Mouse (Mus musculus) adipocyte (in vitro differentiated cells): ENCODE results near the gene Atg7.
"Not testable (repeated sequence)": the region's sequence is repeated elsewhere in the genome, so short reads cannot be mapped to it uniquely, and the experiment has no call there.

Experiments used
- DNase-seq: peaks from one replicate; pipeline ENCODE4 v3.0.0-alpha.2; 2016; ENCODE audit warnings: low spot score

Gene Atg7

GRCm38 (mm10) chr6:114642601-114643528 lies at the start of gene Atg7:
Gene Atg7 (plus strand): TSS chr6:114643097.
- peak; percentile 97 for DNase-seq

DNA sequence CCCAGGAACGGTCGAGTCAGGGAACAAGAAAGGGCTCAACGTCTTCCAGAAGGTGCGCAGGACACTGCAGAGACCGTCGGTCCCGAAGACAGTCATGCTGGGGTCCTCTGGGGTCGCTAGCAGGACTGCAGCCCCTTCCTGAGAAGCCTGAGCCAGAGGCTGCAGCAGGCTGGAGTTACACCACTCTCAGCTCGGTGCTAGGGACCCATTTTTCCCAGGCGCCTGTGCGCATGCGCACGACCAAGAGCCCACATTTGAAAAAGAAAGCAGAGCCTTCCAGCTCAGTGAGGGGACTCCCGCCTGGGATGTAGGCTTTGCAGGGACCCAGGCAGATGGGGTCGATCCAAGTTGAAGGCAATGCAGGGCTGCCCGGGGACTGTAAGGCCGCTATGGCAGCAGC lies 28.8 kb upstream of the Atg7 start:
- DNase-seq, result not testable (repeated sequence)

- DNase-seq, result not testable (repeated sequence)
These were observed 9.0 kb upstream of the Atg7 start for GRCm38 (mm10) chr6:114633886-114634285.

DNA sequence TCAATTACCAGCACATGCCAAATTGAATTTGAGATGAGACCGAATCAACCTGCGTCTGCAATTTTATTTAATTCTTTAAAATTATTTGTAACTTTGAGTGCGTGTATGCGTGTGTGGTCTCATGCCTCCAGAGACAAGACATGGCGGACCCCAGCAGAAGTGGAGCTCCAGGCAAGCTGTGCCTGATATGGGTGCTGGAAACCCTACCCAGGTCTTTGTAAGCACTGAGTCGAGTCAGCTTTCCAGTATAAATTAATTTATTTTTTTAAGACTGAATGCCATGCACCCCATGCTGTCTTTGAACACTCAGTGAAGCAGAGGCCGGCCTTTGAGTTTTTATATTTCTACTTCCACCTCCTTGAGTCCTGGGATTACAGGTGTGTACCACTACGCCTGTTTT lies 819 bp downstream of the Atg7 start:
- DNase-seq, result no peak

GRCm38 (mm10) chr6:114644531-114644930 lies 1.6 kb downstream of the Atg7 start:
- peak; percentile 91 for DNase-seq

- DNase-seq, result no peak
These were observed 3.3 kb downstream of the Atg7 start for GRCm38 (mm10) chr6:114646201-114646600.

DNA sequence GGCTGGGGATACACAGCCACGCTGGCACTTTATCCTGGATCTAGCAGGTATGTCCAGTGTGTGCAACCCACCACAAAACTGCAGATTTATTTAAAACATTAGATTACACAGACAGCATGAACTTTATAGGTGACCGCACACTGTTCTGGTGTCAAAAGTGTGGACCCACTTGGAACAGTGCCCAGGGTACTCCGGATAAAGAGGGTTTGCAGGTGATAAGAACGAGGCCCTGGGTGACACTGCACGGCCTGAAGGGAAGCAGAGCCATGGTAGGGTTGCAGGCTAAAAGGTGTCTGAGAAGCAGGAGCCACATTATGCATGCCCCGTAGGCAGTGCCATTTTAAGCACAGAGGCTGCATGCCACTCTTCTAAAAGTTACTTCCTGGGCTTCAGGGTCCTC lies 4.1 kb downstream of the Atg7 start:
- DNase-seq, result no peak

GRCm38 (mm10) chr6:114648352-114649030 lies 5.6 kb downstream of the Atg7 start:
- peak; percentile 64 for DNase-seq

DNA sequence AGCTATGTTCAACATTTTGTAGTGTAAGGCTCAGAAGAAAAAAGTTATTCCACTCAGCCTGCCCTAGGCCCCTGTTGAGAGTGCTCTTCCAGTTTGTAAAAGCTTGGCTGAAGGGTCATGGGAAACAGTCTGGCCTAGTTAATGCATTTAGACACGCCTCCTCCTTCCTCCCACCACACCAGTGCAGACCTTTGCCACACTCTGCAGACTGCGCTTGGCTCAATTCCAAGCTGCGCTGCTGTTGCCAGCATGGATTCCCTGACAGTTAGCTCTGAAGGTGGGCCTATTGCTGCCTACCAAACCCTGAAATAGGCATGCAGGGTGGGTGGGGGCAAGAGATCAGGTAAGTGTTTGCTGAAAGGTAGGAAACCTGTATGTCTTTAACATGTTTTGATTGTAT lies 9.3 kb downstream of the Atg7 start:
- peak; percentile 58 for DNase-seq

- no peak for DNase-seq
These were observed 14.1 kb downstream of the Atg7 start for GRCm38 (mm10) chr6:114656826-114657600.

- no peak for DNase-seq
These were observed 14.9 kb downstream of the Atg7 start for GRCm38 (mm10) chr6:114657807-114658206.

DNA sequence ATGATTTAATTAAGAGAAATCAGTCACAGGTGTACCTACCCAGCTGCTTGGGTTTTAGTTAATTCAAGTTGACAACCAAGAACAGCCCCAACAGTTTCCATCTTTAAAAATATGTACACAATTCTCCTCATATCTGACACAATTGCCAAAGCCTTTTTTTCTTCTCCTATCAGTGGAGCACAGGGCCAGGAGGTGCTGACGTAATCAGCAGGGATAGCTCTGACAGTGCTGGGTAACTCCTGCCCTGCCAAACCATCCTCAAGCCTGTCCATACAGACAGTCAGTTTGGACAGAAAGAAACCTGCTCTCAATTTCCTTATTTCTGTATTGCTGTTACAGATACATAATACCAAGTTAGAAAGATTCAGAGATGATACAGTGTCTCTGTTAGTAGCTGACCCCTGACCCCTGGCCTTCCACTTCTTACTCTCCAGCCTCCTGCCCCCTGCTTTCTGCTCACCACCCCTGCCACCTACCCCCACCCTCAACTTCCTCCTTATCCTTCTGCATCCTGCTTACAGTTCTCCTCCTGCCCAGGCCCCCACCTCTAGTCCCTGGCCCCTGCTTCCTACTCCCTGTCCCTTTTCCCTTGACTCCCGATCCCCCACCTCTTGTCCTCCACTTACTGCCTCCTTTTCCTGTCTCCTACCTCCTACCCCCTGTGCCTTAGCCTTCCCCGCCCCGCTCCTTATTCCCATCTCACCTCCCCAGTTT lies 16.5 kb downstream of the Atg7 start:
- DNase-seq, result no peak

- DNase-seq, result no peak
These were observed 17.3 kb downstream of the Atg7 start for GRCm38 (mm10) chr6:114659992-114660800.

DNA sequence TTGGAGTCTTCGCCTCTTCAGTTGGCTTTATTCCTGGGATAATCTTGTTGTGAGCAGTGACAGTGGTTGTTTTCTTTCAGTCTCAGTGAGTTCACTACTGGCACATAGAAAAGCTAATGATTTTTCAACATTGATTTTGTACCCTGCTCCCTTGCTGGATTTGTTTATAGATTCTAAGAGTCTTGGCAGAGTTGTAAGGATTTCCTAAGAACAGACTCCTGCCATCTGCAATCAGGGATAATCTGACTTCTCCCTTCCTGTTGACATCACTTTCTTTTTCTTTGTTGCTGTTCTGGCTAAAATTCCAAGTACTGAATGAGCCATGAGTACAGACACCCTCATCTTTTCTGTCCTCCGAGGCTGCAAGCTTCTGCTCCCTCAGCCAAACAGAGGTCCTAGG lies 20.8 kb downstream of the Atg7 start:
- DNase-seq, result peak; percentile 83

GRCm38 (mm10) chr6:114664716-114665115 lies 21.8 kb downstream of the Atg7 start:
- DNase-seq, result peak; percentile 85

GRCm38 (mm10) chr6:114667518-114667917 lies 24.6 kb downstream of the Atg7 start:
- no peak for DNase-seq

- DNase-seq, result peak; percentile 52
These were observed 31.9 kb downstream of the Atg7 start for GRCm38 (mm10) chr6:114674771-114675170.

DNA sequence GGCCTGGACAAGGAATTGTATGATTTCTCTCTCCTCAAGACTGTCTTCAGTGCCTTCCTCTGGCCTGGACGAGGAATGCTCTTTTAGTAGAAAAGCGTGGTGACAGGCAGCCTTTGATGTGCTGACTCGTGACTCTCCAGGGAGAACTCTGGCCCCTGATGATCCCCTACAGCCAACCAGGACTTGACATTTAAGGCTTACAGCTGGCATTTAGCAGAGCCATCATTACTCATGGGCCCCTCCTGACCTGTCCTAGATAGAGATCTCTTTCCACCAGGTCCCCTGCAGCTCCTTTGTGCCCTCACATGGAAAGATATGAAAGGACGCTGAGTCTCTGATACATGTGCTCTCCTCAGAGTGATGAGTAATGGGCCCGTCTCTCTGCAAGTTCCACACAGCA lies 33.2 kb downstream of the Atg7 start:
- no peak for DNase-seq

- DNase-seq, result no peak
These were observed 39.3 kb downstream of the Atg7 start for GRCm38 (mm10) chr6:114682092-114682711.

DNA sequence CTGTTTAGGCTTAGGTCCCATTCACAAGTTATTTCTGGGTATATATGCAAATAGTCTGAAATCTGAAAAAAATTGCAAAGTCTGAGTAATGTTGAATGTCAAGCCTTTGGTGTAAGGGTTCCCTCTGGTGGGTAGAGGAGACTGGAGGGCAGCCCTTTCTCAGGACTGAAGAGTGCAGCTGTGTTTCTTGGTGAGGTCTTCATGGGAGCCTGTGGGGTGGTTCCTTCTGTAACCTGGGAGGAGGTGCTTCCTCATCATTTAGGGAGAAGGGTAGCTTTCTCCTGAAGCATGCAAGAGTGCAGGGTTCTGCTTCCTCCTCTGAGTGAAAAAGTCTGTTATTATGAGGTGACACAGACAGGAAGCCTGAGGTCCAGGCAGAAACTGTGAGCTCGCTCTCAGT lies 40.8 kb downstream of the Atg7 start:
- DNase-seq, result no peak
